Mouse (Mus musculus) lung, embryonic 15.5 days (tissue): ENCODE measurements around the gene Cpt2. TPM values are rescaled to one million over a fixed set of nuclear protein-coding genes. Genes with fewer than 3 reads are reported as not detected.

Source experiments
- ATAC-seq: fragments of 200-750 bp; cut with Nextera tagmentation; 2 replicates; pipeline ENCODE4 v1.8.0; 2017; ENCODE audit warnings: moderate number of reproducible peaks, borderline replicate concordance; ENCODE audit not compliant: low FRiP score, low TSS enrichment; ENCODE audit errors: extremely low read depth
- H3K27ac ChIP-seq: fragments of 300-500 bp; sonication (generic); 2 replicates; pipeline ENCODE4 v1.5.1; 2015; ENCODE audit warnings: moderate library complexity, mild to moderate bottlenecking, inconsistent platforms
- H3K27me3 ChIP-seq: fragments of 300-500 bp; sonication (generic); 2 replicates; pipeline ENCODE4 v1.6.1; 2015; ENCODE audit warnings: inconsistent platforms
- H3K36me3 ChIP-seq: fragments of 300-500 bp; sonication (generic); 2 replicates; pipeline ENCODE4 v1.6.1; 2015; ENCODE audit warnings: inconsistent platforms
- H3K4me1 ChIP-seq: fragments of 300-500 bp; sonication (generic); 2 replicates; pipeline ENCODE4 v1.6.1; 2015; ENCODE audit warnings: inconsistent platforms
- H3K4me2 ChIP-seq: fragments of 300-500 bp; sonication (generic); 2 replicates; pipeline ENCODE4 v1.6.1; 2015; ENCODE audit warnings: inconsistent platforms, mild to moderate bottlenecking, moderate library complexity
- H3K4me3 ChIP-seq: fragments of 300-500 bp; sonication (generic); 2 replicates; pipeline ENCODE4 v1.5.1; 2015; ENCODE audit warnings: mild to moderate bottlenecking, inconsistent platforms
- H3K9ac ChIP-seq: fragments of 300-500 bp; sonication (generic); 2 replicates; pipeline ENCODE4 v1.6.1; 2015; ENCODE audit warnings: inconsistent platforms
- H3K9me3 ChIP-seq: fragments of 300-500 bp; sonication (generic); 2 replicates; pipeline ENCODE4 v1.6.1; 2016; ENCODE audit warnings: inconsistent platforms
- WGBS: fragments of 180-500 bp; shearing (Covaris S2); methylation state at CpG from one replicate; pipeline ENCODE4 v1.1.7; 2015; 5-methylcytosine and 5-hydroxymethylcytosine counted together
- polyA plus RNA-seq: library from polyadenylated mRNA; unstranded; fragments of >200 nt; fragmentation: Nextera tagmentation; extraction: Ambion mirVana; gene quantifications from 2 replicates; pipeline ENCODE4 v1.2.1, GENCODE M21; 2015

The Cpt2 gene
- polyA plus RNA-seq, 1 experiment from 2014 or later = 43.8 TPM

DNA sequence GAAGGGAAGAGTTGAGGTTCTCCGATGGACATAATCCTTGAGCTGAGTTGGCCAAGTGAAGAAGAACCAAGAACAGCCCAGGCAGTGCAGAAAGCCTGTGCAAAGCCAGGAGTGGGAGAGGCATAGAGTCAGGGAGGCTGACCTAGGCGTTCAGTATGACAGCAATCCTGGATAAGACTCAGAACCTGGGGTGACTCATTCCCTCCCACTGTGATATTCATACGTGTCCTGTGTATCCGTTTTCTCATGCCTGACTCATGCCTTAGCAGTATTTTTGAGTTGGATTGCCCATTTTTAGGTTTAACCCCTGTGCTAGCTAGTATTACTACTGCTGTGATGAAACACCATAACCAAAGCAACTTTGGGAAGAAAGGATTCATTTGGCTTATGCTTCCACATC lies 58.5 kb downstream of the Cpt2 start:
- Histone ChIP-seq H3K9ac (no peak overlapping the region), H3K9me3 (no peaks in the 10 kb centered on the region), H3K4me1 (no peaks in the 10 kb centered on the region), H3K4me2 (no peak overlapping the region), H3K36me3 (no peaks in the 10 kb centered on the region), H3K4me3 (no peak overlapping the region), H3K27me3 (no peaks in the 10 kb centered on the region), H3K27ac (no peak overlapping the region)
- ATAC-seq = no peak
- 90% methylated on average over 4 of the region's 4 CpGs for WGBS

GRCm38 (mm10) chr4:107858995-107859394 lies 64.4 kb downstream of the Cpt2 start:
- Histone ChIP-seq H3K27ac (no peak overlapping the region), H3K4me3 (no peak overlapping the region), H3K4me1 (no peaks in the 10 kb centered on the region), H3K36me3 (no peaks in the 10 kb centered on the region), H3K27me3 (no peaks in the 10 kb centered on the region), H3K4me2 (no peak overlapping the region), H3K9ac (no peak overlapping the region), H3K9me3 (no peaks in the 10 kb centered on the region)
- ATAC-seq = no peak
- 80% methylated on average over 7 of the region's 7 CpGs for WGBS

GRCm38 (mm10) chr4:107856958-107857686 lies 66.3 kb downstream of the Cpt2 start:
- Histone ChIP-seq H3K27ac (no peak overlapping the region), H3K9me3 (no peaks in the 10 kb centered on the region), H3K9ac (no peak overlapping the region), H3K4me1 (no peaks in the 10 kb centered on the region), H3K36me3 (no peaks in the 10 kb centered on the region), H3K4me3 (no peak overlapping the region), H3K4me2 (no peak overlapping the region), H3K27me3 (no peaks in the 10 kb centered on the region)
- 67% methylated on average over 11 of the region's 11 CpGs for WGBS
- ATAC-seq = no peak

Other genes starting within 250 kb of the Cpt2 start
- gene Dmrtb1, start 239.4 kb downstream of the Cpt2 start, polyA plus RNA-seq = not detected in 2 replicates
- 1.1 and 1.2 TPM in 2 replicates for gene Lrp8, start 121.3 kb downstream of the Cpt2 start, polyA plus RNA-seq
- 189 and 210 TPM in 2 replicates for gene Magoh, start 43.9 kb downstream of the Cpt2 start, polyA plus RNA-seq
- 121 and 128 TPM in 2 replicates for gene 0610037L13Rik, start 33.8 kb downstream of the Cpt2 start, polyA plus RNA-seq
- 0.10 TPM in 1 of 2 replicates, not detected in the other for gene Slc1a7, start 44.7 kb upstream of the Cpt2 start, polyA plus RNA-seq
- 1.1 and 1.3 TPM in 2 replicates for gene Podn, start 172.8 kb upstream of the Cpt2 start, polyA plus RNA-seq
- 302 and 311 TPM in 2 replicates for gene Scp2, start 221.4 kb upstream of the Cpt2 start, polyA plus RNA-seq
- 46.1 and 46.7 TPM in 2 replicates for gene Echdc2, start 241.8 kb upstream of the Cpt2 start, polyA plus RNA-seq